Mouse (Mus musculus) cerebellum, adult 2 months (tissue): ENCODE results near the gene Tbc1d22b. TPM values are rescaled to one million over a fixed set of nuclear protein-coding genes. Genes with fewer than 3 reads are reported as not detected.

ENCODE experiments used
- DNase-seq, 2 experiments: peaks; one replicate each; pipeline ENCODE4 v3.0.0; 2021
- H3K27ac ChIP-seq: fragments of 200-500 bp; 2 replicates; pipeline ENCODE4 v1.5.1; 2012; ENCODE audit warnings: low read length, control low read depth, inconsistent platforms; ENCODE audit not compliant: insufficient read depth
- H3K27me3 ChIP-seq: fragments of 200-500 bp; 2 replicates; pipeline ENCODE4 v1.6.1; 2012; ENCODE audit warnings: inconsistent platforms, mild to moderate bottlenecking, low read length, moderate library complexity; ENCODE audit not compliant: control insufficient read depth, insufficient read depth
- H3K4me1 ChIP-seq: fragments of 200-500 bp; 2 replicates; pipeline ENCODE4 v1.6.1; 2011; ENCODE audit warnings: low read length; ENCODE audit not compliant: control insufficient read depth, insufficient read depth
- H3K4me3 ChIP-seq: fragments of 200-500 bp; replicated peaks from 2 replicates; pipeline ENCODE3; 2011; ENCODE audit warnings: mild to moderate bottlenecking, low read depth, low read length, control low read depth; ENCODE audit not compliant: insufficient read depth
- CTCF ChIP-seq: fragments of 200-500 bp; IDR thresholded peaks from 2 replicates; pipeline ENCODE4 v1.5.1; 2011; ENCODE audit warnings: low read depth, mild to moderate bottlenecking, control low read depth, low read length, moderate library complexity, borderline replicate concordance; ENCODE audit not compliant: insufficient read depth
- POLR2A ChIP-seq: fragments of 200-500 bp; IDR thresholded peaks from 2 replicates; pipeline ENCODE4 v1.6.1; 2011; ENCODE audit warnings: low read length, control low read depth, borderline replicate concordance; ENCODE audit not compliant: insufficient read depth
- WGBS: fragments of 180-500 bp; shearing (Covaris S2); methylation state at CpG from one replicate; pipeline ENCODE4 v1.1.7; 2018; 5-methylcytosine and 5-hydroxymethylcytosine counted together
- polyA plus RNA-seq: library from polyadenylated mRNA; depleted of rRNA; stranded (reverse); fragments of >200 nt; gene quantifications from 2 replicates; pipeline ENCODE4 v1.2.3, GENCODE M21; 2012

Tbc1d22b gene
- polyA plus RNA-seq, 1 experiment = 37.7 TPM

DNA sequence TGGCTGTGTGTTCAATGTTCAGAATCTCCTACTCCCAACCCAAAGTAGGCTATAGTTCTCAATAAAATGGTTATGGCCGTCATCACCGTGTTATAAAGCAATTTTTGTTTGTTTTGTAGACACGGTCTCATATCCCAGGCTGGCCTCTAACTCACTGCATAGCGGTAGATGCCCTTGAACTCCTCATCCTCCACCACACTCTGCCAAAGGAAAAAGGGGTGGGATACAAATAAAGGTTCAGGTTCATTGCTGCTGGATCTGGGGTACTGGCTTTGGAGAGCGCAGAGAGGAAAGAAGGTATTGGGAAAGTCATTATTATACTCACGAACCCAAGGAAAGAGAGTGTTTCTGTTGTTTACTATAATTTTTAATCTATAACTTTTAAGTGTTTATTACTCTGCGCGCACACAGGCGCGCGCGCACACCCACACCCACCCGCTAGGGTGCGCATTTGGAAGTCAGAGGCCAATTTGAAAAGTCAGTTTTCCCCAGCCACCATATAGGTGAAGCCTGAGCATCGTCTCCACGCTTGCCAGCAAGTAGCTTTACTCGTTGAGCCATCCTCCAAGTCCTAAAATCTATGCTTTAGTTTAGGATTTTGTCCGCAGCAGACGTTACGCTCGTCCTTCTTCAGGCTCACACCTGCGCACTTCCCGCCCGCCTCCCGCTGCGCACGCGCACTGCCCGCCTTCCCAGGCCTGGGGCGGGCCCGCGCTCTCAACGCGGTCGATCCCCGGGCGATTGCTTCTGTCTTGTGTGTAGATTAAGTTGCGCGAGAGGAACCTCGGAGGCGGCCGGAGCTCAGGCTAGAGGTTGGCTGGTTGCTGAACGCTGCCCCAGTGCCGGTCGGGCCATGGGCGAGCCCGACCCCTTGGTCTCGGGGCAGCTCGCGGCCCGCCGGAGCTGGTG, 64.8 kb downstream of the Tbc1d22b start, which contains the start of the genes Rnf8 and Gm28043:
Rnf8 (plus strand) TSS at position 676 of the 909 bp plus-strand sequence.
Gm28043 (plus strand) TSS at position 762 of the 909 bp plus-strand sequence.
- 1% methylated on average over 52 of the region's 52 CpGs for WGBS
- peak; percentile 93 to 94 for DNase-seq
- Histone ChIP-seq H3K27me3 (no peaks in the 10 kb centered on the region), H3K4me3 (peak within 1 kb of the TSS; percentile 97), H3K27ac (peak within 1 kb of the TSS; percentile 71), H3K4me1 (peaks cover 16% of the 10 kb centered on the region)
- TF ChIP-seq CTCF (peak; percentile 74), POLR2A (peak; percentile 75; the same call in 1 of the 2 replicates)

DNA sequence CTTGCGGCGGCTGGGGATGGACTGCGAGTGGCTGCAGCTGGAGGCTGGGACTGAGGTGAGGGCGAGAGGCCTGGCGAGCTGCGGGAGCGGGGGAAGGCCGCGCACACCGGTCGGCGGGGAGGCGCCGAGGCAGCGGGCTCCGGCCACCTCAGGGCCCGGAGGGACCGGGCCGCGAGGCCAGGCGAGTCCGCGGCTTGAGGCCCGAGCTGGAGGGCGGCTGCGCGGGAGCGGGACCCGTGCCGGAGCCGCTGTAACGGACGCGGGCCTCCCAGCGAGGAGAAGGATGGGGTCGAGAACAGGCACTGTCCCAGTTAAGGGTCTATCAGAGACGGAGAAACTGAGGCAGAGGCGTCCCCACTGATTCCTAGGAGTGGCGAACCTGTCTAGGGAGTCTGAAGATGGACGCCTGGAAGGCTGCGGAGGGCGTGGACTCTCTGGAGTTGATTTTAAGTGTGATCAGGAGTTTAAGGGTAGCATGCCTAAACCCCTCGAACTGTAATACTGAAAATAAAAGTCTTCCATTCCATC, 65.5 kb downstream of the Tbc1d22b start:
- peaks cover 16% of the 10 kb centered on the region for H3K4me1 ChIP-seq
- H3K27me3 ChIP-seq = no peaks in the 10 kb centered on the region
- WGBS = under 1% methylated on average over 43 of the region's 43 CpGs
- no peak for DNase-seq
- peak overlapping the region; percentile 71 for H3K27ac ChIP-seq
- no peak for TF ChIP-seq POLR2A
- TF ChIP-seq CTCF = no peak
- H3K4me3 ChIP-seq = peak overlapping the region; percentile 97

DNA sequence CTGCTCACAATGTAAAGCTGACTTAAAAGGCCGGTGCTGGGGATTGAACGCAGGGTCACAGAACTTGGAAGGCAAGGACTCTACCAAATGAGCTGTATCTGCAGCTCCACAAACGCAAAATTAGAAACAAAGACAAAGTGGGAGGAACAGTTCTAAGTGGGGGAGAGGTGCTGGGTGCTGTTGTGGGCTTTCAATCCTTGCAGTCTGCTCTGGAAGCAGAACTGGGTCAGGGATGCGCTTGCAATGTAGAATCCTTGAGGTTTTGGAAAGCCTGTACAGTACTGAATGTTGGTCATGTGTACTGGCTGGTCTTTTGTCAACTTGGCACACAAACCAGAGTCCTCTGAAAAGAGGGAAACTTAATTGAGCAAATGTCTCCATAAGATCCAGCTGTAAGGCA, 66.0 kb downstream of the Tbc1d22b start:
- no peak overlapping the region for H3K27ac ChIP-seq

DNA sequence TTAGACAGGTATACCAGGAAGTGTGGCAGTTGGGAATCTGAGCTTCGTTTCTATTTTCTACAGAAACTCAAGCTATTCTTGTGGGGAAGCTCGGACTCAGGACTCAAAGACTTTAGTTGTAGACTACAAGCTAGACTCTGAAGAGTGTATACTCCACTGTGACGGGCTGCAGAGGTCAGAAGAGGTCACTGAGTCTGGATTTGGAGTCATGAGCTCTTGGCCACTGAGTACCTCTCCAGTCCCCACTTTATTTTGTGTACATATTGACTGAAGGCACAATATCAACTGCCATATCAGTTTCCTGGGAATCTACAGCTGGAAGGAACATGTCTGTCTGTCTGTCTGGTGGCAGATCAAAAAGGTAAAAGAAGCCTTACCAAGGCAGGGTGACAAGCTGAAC, 69.6 kb downstream of the Tbc1d22b start:
- Histone ChIP-seq H3K27me3 (no peaks in the 10 kb centered on the region), H3K4me1 (peaks cover 16% of the 10 kb centered on the region), H3K4me3 (no peak overlapping the region), H3K27ac (no peak overlapping the region)
- no peak for DNase-seq
- WGBS = 89% methylated on average over 3 of the region's 3 CpGs
- TF ChIP-seq POLR2A = no peak
- TF ChIP-seq CTCF = no peak

More for the DNA sequence above, 66.0 kb downstream of the Tbc1d22b start:
- H3K4me3 ChIP-seq = peak overlapping the region; percentile 97
- no peaks in the 10 kb centered on the region for H3K27me3 ChIP-seq
- TF ChIP-seq POLR2A (no peak), CTCF (no peak)
- peaks cover 16% of the 10 kb centered on the region for H3K4me1 ChIP-seq
- 0% methylated on average over 4 of the region's 4 CpGs for WGBS
- no peak for DNase-seq

DNA sequence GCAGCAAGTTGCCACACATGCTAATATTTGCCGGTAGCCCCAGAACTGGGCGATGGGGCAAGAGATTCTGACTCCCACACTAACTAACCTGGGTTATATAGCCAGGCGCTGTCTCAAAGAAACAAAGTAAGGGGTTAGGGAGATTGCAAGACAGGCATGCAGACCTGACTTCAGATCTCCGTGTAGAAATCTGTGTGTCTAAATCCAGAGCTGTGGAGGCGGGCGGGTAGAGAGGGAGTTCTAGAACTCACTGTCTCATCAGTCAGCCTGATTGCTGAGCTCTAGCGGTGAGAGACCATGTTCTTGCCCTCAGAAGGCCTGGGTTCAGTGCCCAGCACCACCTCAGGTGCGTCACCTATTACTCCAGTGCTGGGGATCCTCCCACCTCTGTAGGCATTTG, 73.9 kb downstream of the Tbc1d22b start:
- no peak for DNase-seq
- 95% methylated on average over 8 of the region's 8 CpGs for WGBS
- no peak overlapping the region for H3K27ac ChIP-seq
- TF ChIP-seq CTCF (no peak), POLR2A (no peak)
- no peaks in the 10 kb centered on the region for H3K27me3 ChIP-seq
- H3K4me3 ChIP-seq = no peak overlapping the region
- H3K4me1 ChIP-seq = peaks cover 9% of the 10 kb centered on the region; the same call in 1 of the 2 replicates

DNA sequence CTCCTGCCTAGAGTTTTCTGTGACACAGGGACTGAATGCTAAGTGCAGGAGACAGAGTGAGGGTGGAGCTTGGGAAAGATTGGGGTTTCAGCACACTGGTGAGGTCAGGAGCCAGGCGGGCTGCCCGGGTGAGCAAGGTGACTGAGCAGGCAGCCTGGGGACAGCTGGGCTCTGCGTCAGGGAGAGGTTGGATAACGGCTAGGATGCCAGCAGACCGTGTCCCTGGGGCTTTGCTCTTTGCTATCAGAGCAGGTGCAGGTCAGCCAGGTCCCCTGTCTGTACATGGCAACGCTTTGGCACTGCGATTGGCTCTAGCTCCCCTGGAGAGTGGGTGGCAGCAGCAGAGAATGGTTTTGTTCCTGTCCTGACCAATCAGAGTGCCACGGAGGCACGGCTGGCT, 77.7 kb downstream of the Tbc1d22b start:
- no peak for DNase-seq
- H3K4me3 ChIP-seq = no peak overlapping the region
- no peak overlapping the region for H3K27ac ChIP-seq
- no peaks in the 10 kb centered on the region for H3K27me3 ChIP-seq
- H3K4me1 ChIP-seq = peaks cover 16% of the 10 kb centered on the region
- TF ChIP-seq POLR2A (no peak), CTCF (no peak)
- 36% methylated on average over 9 of the region's 9 CpGs for WGBS

DNA sequence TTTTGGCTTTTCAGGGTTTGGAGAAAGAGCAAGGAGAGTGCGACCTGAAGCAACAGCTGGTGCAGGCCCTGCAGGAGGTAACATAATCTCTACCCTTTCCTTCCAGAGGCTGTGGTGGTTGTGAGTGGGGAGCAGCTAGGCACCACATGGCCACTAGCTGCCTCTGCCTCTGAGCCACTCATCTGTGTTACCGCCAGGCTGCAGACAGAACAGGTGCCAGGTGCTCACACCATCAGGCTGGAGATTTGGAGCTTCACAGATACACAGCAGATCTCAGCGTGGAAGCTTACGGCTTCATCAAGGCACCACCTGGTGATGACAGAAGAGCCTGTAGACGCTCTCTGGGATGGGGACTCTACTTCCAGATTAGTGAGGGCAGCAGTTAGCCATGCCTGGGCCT, 79.4 kb downstream of the Tbc1d22b start:
- TF ChIP-seq CTCF = peak; percentile 27; the same call in 1 of the 2 replicates
- no peak for TF ChIP-seq POLR2A
- Histone ChIP-seq H3K4me1 (peaks cover 16% of the 10 kb centered on the region), H3K4me3 (no peak overlapping the region), H3K27ac (no peak overlapping the region), H3K27me3 (no peaks in the 10 kb centered on the region)
- peak; percentile 57 to 70 for DNase-seq
- 9% methylated on average over 5 of the region's 5 CpGs for WGBS
